Mouse (Mus musculus) neural tube, embryonic 14.5 days (tissue): Measurements from ENCODE around the gene Gpr63. TPM values are rescaled to one million over a fixed set of nuclear protein-coding genes. Genes with fewer than 3 reads are reported as not detected.
"Not testable (repeated sequence)": the region's sequence is repeated elsewhere in the genome, so short reads cannot be mapped to it uniquely, and the experiment has no call there.

ENCODE experiments used
- ATAC-seq: fragments of 200-750 bp; cut with Nextera tagmentation; 2 replicates; pipeline ENCODE4 v1.8.0; 2017; ENCODE audit warnings: low read depth, mild to moderate bottlenecking, moderate TSS enrichment, moderate library complexity
- H3K27ac ChIP-seq: fragments of 300-500 bp; sonication (generic); 2 replicates; pipeline ENCODE4 v1.5.1; 2014; ENCODE audit warnings: low read depth, mild to moderate bottlenecking, control low read depth, low read length, moderate library complexity, mixed read lengths
- H3K27me3 ChIP-seq: fragments of 300-500 bp; sonication (generic); 2 replicates; pipeline ENCODE4 v1.6.1; 2014; ENCODE audit warnings: low read length; ENCODE audit not compliant: control insufficient read depth, insufficient read depth
- H3K36me3 ChIP-seq: fragments of 300-500 bp; sonication (generic); 2 replicates; pipeline ENCODE4 v1.6.1; 2014; ENCODE audit warnings: low read length, mixed read lengths; ENCODE audit not compliant: control insufficient read depth, insufficient read depth
- H3K4me1 ChIP-seq: fragments of 300-500 bp; sonication (generic); 2 replicates; pipeline ENCODE4 v1.6.1; 2014; ENCODE audit warnings: low read length; ENCODE audit not compliant: control insufficient read depth, insufficient read depth
- H3K4me2 ChIP-seq: fragments of 300-500 bp; sonication (generic); 2 replicates; pipeline ENCODE4 v1.6.1; 2014; ENCODE audit warnings: mild to moderate bottlenecking, low read depth, low read length, control low read depth
- H3K4me3 ChIP-seq: fragments of 300-500 bp; sonication (generic); 2 replicates; pipeline ENCODE4 v1.5.1; 2014; ENCODE audit warnings: low read depth, low read length, control low read depth, mixed read lengths
- H3K9ac ChIP-seq: fragments of 300-500 bp; sonication (generic); replicated peaks from 2 replicates; pipeline ENCODE4 v1.6.1; 2014; ENCODE audit warnings: low read depth, mild to moderate bottlenecking, control low read depth, low read length, mixed read lengths
- H3K9me3 ChIP-seq: fragments of 300-500 bp; sonication (generic); 2 replicates; pipeline ENCODE4 v1.6.1; 2016; ENCODE audit warnings: low read length; ENCODE audit not compliant: control insufficient read depth
- WGBS: fragments of 180-500 bp; shearing (Covaris S2); extraction: QIAGEN DNeasy Blood & Tissue Kit; methylation state at CpG from one replicate; pipeline ENCODE4 v1.1.7; 2014; 5-methylcytosine and 5-hydroxymethylcytosine counted together
- polyA plus RNA-seq: library from polyadenylated mRNA; unstranded; fragments of >200 nt; fragmentation: Nextera tagmentation; extraction: Ambion mirVana; gene quantifications from 2 replicates; pipeline ENCODE4 v1.2.1, GENCODE M21; 2014

Gene Gpr63
- polyA plus RNA-seq, 1 experiment from 2014 or later, result 3.2 TPM

DNA sequence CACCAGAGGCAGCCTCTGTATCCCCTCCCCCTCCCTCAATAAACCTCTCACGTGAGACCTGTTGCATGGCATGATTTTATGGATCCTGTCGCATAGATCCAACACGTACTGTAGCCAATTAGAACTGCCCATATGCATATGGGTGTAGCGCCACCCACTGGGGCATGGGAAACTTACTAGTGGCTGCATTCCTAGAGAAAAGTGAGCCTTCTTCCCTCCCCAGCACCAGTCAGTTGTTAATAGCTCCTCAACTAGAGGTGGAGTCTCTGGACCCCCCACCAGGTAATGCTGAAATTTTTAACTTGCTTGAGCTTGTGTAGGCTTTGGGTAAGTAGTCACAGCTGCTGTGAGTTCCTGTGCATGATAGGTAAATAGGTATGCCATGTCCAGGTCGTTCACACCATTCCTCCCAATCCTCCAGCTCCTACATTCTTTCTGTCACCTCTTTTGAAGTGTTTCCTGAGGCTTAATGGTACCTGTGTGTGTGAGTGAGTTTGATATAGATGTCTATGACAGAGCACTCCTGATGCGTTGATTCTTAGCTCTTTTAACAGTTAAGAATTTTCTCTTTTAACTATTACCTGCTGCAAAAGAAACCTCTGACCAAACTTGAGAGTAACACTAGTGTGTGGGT lies 69.1 kb downstream of the Gpr63 start:
- H3K9ac ChIP-seq, result no peak overlapping the region
- H3K9me3 ChIP-seq, result no peaks in the 10 kb centered on the region
- H3K4me1 ChIP-seq, result no peaks in the 10 kb centered on the region
- H3K27ac ChIP-seq, result no peak overlapping the region
- H3K4me3 ChIP-seq, result no peak overlapping the region
- 34% methylated on average over 6 of the region's 6 CpGs for WGBS
- H3K27me3 ChIP-seq, result no peaks in the 10 kb centered on the region
- no peak for ATAC-seq
- no peaks in the 10 kb centered on the region for H3K36me3 ChIP-seq
- H3K4me2 ChIP-seq, result no peak overlapping the region

DNA sequence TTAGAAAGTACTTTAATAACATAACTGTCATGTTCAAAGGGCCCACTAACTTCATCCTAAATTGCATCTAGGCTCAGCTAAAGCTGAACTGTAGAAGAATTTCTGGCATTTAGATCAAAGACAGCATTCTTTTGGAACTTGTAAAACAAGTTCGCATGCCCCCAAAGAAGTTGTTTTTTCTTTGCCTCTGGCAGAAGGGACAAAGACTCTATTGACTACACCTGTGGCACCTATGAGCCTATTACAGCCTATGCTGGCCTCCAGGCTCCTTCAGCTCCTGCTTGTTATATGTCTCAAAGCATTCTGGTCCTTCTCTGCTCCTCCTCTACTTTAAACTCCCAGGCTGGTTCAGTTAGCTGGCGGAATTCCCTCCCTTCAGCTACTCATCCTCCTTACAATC lies 69.6 kb downstream of the Gpr63 start:
- Histone ChIP-seq H3K4me2 (no peak overlapping the region), H3K27ac (no peak overlapping the region), H3K4me1 (no peaks in the 10 kb centered on the region), H3K36me3 (no peaks in the 10 kb centered on the region), H3K9ac (no peak overlapping the region), H3K27me3 (no peaks in the 10 kb centered on the region), H3K4me3 (no peak overlapping the region), H3K9me3 (no peaks in the 10 kb centered on the region)
- ATAC-seq, result no peak
- 59% methylated on average over 2 of the region's 2 CpGs for WGBS

DNA sequence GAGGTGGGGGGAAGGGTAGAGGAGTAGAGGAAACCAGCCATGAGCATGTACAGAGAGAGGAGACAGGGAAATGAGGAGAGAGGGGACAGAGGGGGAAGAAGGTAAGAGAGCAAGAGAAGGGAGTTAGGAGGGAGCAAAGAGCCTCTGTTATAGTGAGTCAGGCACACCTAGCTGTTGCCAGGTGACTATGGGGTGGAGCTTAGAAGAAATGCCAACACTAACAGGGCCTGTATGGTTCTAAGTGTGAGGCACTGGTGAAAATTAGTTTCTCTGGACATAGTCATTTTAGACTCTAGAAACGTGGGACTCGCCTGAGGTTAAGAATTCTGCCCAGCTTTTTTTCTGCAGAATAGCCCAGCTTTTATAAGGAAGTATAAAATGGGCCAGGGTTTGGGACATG lies 71.1 kb downstream of the Gpr63 start:
- no peak for ATAC-seq
- WGBS, result 75% methylated on average over 2 of the region's 2 CpGs
- Histone ChIP-seq H3K27ac (no peak overlapping the region), H3K9ac (no peak overlapping the region), H3K27me3 (no peaks in the 10 kb centered on the region), H3K9me3 (no peaks in the 10 kb centered on the region), H3K4me3 (no peak overlapping the region), H3K4me2 (no peak overlapping the region), H3K4me1 (no peaks in the 10 kb centered on the region), H3K36me3 (no peaks in the 10 kb centered on the region)

DNA sequence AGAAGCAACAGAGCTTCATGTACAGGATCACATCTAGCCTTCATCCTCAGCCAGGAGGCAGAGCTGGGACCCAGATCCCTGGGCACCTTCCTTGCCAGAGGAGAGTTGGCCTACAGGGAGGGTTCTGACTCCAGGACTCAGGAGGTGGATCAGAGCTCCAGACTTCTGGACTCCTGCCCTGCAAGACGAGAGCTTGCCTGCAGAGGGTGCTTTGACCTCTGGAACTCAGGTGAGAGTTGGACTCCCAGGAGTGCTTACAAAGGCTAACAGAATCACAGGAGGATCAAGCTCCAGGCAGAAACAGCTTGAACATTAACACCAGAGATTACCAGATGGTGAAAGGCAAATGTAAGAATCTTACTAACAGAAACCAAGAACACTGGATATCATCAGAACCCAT lies 89.3 kb downstream of the Gpr63 start:
- not testable (repeated sequence) for H3K27me3 ChIP-seq, ATAC-seq
- 73% methylated on average over 1 of the region's 1 CpGs for WGBS

More for the DNA sequence above, 89.3 kb downstream of the Gpr63 start:
- H3K9ac ChIP-seq, H3K4me2 ChIP-seq, H3K36me3 ChIP-seq, H3K27ac ChIP-seq, H3K4me3 ChIP-seq, H3K4me1 ChIP-seq, H3K9me3 ChIP-seq: not testable (repeated sequence)

Other genes with a start within 250 kb of the Gpr63 start
- 33.9 and 37.4 TPM in 2 replicates for gene Klhl32, start 115.3 kb upstream of the Gpr63 start, polyA plus RNA-seq
- 70.4 and 71.7 TPM in 2 replicates for gene Ndufaf4, start 68.3 kb upstream of the Gpr63 start, polyA plus RNA-seq